Mouse (Mus musculus) induced T-regulatory cell, adult 2 months (primary cell): ENCODE data around the gene Mindy4.
"Not testable (repeated sequence)": the region's sequence is repeated elsewhere in the genome, so short reads cannot be mapped to it uniquely, and the experiment has no call there.

ENCODE experiments used
- DNase-seq: peaks from one replicate; pipeline ENCODE4 v3.0.0-alpha.2; 2012; ENCODE audit warnings: low read depth

The Mindy4 gene

GRCm38 (mm10) chr6:55202913-55203910, at the start of gene Mindy4:
Mindy4 (plus strand) TSS chr6:55203383.
- DNase-seq: peak; percentile 46

GRCm38 (mm10) chr6:55159256-55159655, 43.9 kb upstream of the Mindy4 start:
- DNase-seq: no peak

- no peak for DNase-seq
Observed at GRCm38 (mm10) chr6:55161311-55161761, 41.8 kb upstream of the Mindy4 start.

- DNase-seq: no peak
Observed at GRCm38 (mm10) chr6:55163046-55163584, 40.1 kb upstream of the Mindy4 start.

GRCm38 (mm10) chr6:55166777-55167463, 36.3 kb upstream of the Mindy4 start:
- peak; percentile 89 for DNase-seq

GRCm38 (mm10) chr6:55169818-55170217, 33.4 kb upstream of the Mindy4 start:
- no peak for DNase-seq

- DNase-seq: no peak
Observed at GRCm38 (mm10) chr6:55171638-55172037, 31.5 kb upstream of the Mindy4 start.

GRCm38 (mm10) chr6:55173171-55173570, 30.0 kb upstream of the Mindy4 start:
- DNase-seq: no peak

- no peak for DNase-seq
Observed at GRCm38 (mm10) chr6:55173941-55174349, 29.2 kb upstream of the Mindy4 start.

GRCm38 (mm10) chr6:55174741-55175181, 28.4 kb upstream of the Mindy4 start, which contains the start of gene Inmt:
Inmt (minus strand) TSS chr6:55175043.
- no peak for DNase-seq

GRCm38 (mm10) chr6:55175456-55175855, 27.7 kb upstream of the Mindy4 start:
- DNase-seq: no peak

- DNase-seq: no peak
Observed at GRCm38 (mm10) chr6:55175892-55176291, 27.3 kb upstream of the Mindy4 start.

GRCm38 (mm10) chr6:55177060-55177732, 26.0 kb upstream of the Mindy4 start:
- DNase-seq: peak; percentile 44

GRCm38 (mm10) chr6:55179560-55179959, 23.6 kb upstream of the Mindy4 start:
- no peak for DNase-seq

GRCm38 (mm10) chr6:55182655-55183430, 20.3 kb upstream of the Mindy4 start:
- DNase-seq: no peak

- DNase-seq: not testable (repeated sequence)
Observed at GRCm38 (mm10) chr6:55187827-55188226, 15.4 kb upstream of the Mindy4 start.

- DNase-seq: no peak
Observed at GRCm38 (mm10) chr6:55189406-55189805, 13.8 kb upstream of the Mindy4 start.

GRCm38 (mm10) chr6:55191537-55191936, 11.6 kb upstream of the Mindy4 start:
- no peak for DNase-seq

GRCm38 (mm10) chr6:55193171-55193570, 10.0 kb upstream of the Mindy4 start:
- DNase-seq: no peak

- no peak for DNase-seq
Observed at GRCm38 (mm10) chr6:55199047-55199446, 4.1 kb upstream of the Mindy4 start.

GRCm38 (mm10) chr6:55203931-55204330, 748 bp downstream of the Mindy4 start:
- DNase-seq: no peak
